ENCODE assay signal across 15 mouse cellular contexts in genomic region chr14:28278951-28279350, GRCm38 (mm10).
"Had no signal": no experiment of that assay in that cellular context is flagged by ENCODE, and none has a peak within 500 bp of the region (broad histone marks: within the 10 kb centered on the region; RNA-seq: fewer than 3 reads in every experiment).

No protein-coding gene starts in this region.

- H3K4me3 ChIP-seq: layer of hippocampus, adult 2 months; left cerebral cortex, adult 2 months; liver, embryonic 13.5 days had no signal

- DNase-seq: kidney, adult 2 months; kidney, postnatal 25 days; layer of hippocampus, adult 9-11 months; liver, embryonic 13.5 days; lung, adult 2 months; midbrain, embryonic 14.5 days; right cerebral cortex, postnatal 4 days; thymus, adult 2 months; thymus, postnatal 14 days; thymus, postnatal 4 days had no signal

- H3K9me3 ChIP-seq: liver, embryonic 13.5 days had no signal

- H3K4me2 ChIP-seq: liver, embryonic 13.5 days had no signal

- H3K27ac ChIP-seq: kidney, postnatal 0 days; layer of hippocampus, adult 2 months; left cerebral cortex, adult 2 months; liver, embryonic 13.5 days; macrophage; stomach, postnatal 0 days had no signal

- H3K36me3 ChIP-seq: liver, embryonic 13.5 days had no signal

- H3K27me3 ChIP-seq: liver, embryonic 13.5 days had no signal

- H3K4me1 ChIP-seq: liver, embryonic 13.5 days had no signal

- H3K9ac ChIP-seq: liver, embryonic 13.5 days had no signal
